Mouse (Mus musculus) heart, adult 2 months (tissue): ENCODE measurements around the gene Cerk.

Experiments used
- CTCF ChIP-seq: fragments of 200-600 bp; IDR thresholded peaks from 2 replicates; pipeline ENCODE4 v1.8.1; 2022; ENCODE audit warnings: antibody characterized with exemption, mild to moderate bottlenecking, moderate library complexity
- POLR2A ChIP-seq: fragments of 200-500 bp; IDR thresholded peaks from 2 replicates; pipeline ENCODE4 v1.6.1; 2011; ENCODE audit warnings: mild to moderate bottlenecking, low read depth, low read length, control low read depth; ENCODE audit not compliant: insufficient read depth

GRCm38 (mm10) chr15:86221369-86221768 is 35.4 kb upstream of the Cerk start:
- TF ChIP-seq CTCF (no peak), POLR2A (no peak)
